Mouse (Mus musculus): ENCODE data around the gene Tnpo3. TPM values are rescaled to one million over a fixed set of nuclear protein-coding genes. Genes with fewer than 3 reads are reported as not detected.
"Not testable (repeated sequence)": the region's sequence is repeated elsewhere in the genome, so short reads cannot be mapped to it uniquely, and the experiment has no call there.

Gene Tnpo3
- total RNA-seq, 2 experiments from 2014 or later, result 68.5 to 69.5 TPM

- no peak for DNase-seq (ENCODE audit: low spot score in 2 of 2)
- intact Hi-C loops (cut with DNase I), result no loop called here
Measured at GRCm38 (mm10) chr6:29623857-29624256, 14.2 kb upstream of the Tnpo3 start.

- intact Hi-C loops (cut with DNase I), result no loop called here
- no peak for DNase-seq (ENCODE audit: low spot score in 2 of 2)
Measured at GRCm38 (mm10) chr6:29622273-29622672, 12.6 kb upstream of the Tnpo3 start.

GRCm38 (mm10) chr6:29620840-29621543, 11.3 kb upstream of the Tnpo3 start:
- no peak for DNase-seq (ENCODE audit: low spot score in 2 of 2)
- intact Hi-C loops (cut with DNase I), result no loop called here

GRCm38 (mm10) chr6:29620176-29620575, 10.5 kb upstream of the Tnpo3 start:
- peak in 1 of 2 experiments; percentile 3 for DNase-seq (ENCODE audit: low spot score in 2 of 2)
- intact Hi-C loops (cut with DNase I), result no loop called here

- intact Hi-C loops (cut with DNase I); DNase-seq (ENCODE audit: low spot score in 2 of 2): not testable (repeated sequence)
Measured at GRCm38 (mm10) chr6:29610020-29610640, 443 bp upstream of the Tnpo3 start.

- no peak for DNase-seq (ENCODE audit: low spot score in 2 of 2)
- intact Hi-C loops (cut with DNase I), result no loop called here
Measured at GRCm38 (mm10) chr6:29600188-29600587, 9.5 kb downstream of the Tnpo3 start.

GRCm38 (mm10) chr6:29595656-29596055, 14.0 kb downstream of the Tnpo3 start:
- DNase-seq (ENCODE audit: low spot score in 2 of 2), result no peak
- intact Hi-C loops (cut with DNase I), result no loop called here

GRCm38 (mm10) chr6:29581202-29581601, 28.5 kb downstream of the Tnpo3 start:
- intact Hi-C loops (cut with DNase I), result loop anchor here (5.0 kb wide), 1 partner anchor 34 kb away; no protein-coding TSS in a partner anchor
- no peak for DNase-seq (ENCODE audit: low spot score in 2 of 2)

- DNase-seq (ENCODE audit: low spot score in 2 of 2), result no peak
- intact Hi-C loops (cut with DNase I), result loop anchor here (5.0 kb wide), 1 partner anchor 33 kb away; no protein-coding TSS in a partner anchor
Measured at GRCm38 (mm10) chr6:29580770-29581169, 28.9 kb downstream of the Tnpo3 start.

GRCm38 (mm10) chr6:29576388-29576787, 33.3 kb downstream of the Tnpo3 start:
- DNase-seq (ENCODE audit: low spot score in 2 of 2); intact Hi-C loops (cut with DNase I): not testable (repeated sequence)

GRCm38 (mm10) chr6:29557112-29557511, 52.6 kb downstream of the Tnpo3 start:
- intact Hi-C loops (cut with DNase I), result no loop called here

GRCm38 (mm10) chr6:29552526-29552925, 57.2 kb downstream of the Tnpo3 start:
- intact Hi-C loops (cut with DNase I), result no loop called here
- no peak for DNase-seq (ENCODE audit: low spot score in 2 of 2)

More at GRCm38 (mm10) chr6:29557112-29557511, 52.6 kb downstream of the Tnpo3 start:
- no peak for DNase-seq (ENCODE audit: low spot score in 2 of 2)

GRCm38 (mm10) chr6:29548086-29548485, 61.6 kb downstream of the Tnpo3 start:
- intact Hi-C loops (cut with DNase I), result loop anchor here (5.0 kb wide), 1 partner anchor 34 kb away; no protein-coding TSS in a partner anchor
- DNase-seq (ENCODE audit: low spot score in 2 of 2), result no peak

GRCm38 (mm10) chr6:29547582-29547981, 62.1 kb downstream of the Tnpo3 start:
- intact Hi-C loops (cut with DNase I), result loop anchor here (5.0 kb wide), 1 partner anchor 35 kb away; no protein-coding TSS in a partner anchor
- DNase-seq (ENCODE audit: low spot score in 2 of 2), result no peak

- no peak for DNase-seq (ENCODE audit: low spot score in 2 of 2)
- intact Hi-C loops (cut with DNase I), result loop anchor here (5.0 kb wide), 1 partner anchor 37 kb away; no protein-coding TSS in a partner anchor
Measured at GRCm38 (mm10) chr6:29545611-29546010, 64.1 kb downstream of the Tnpo3 start.

- no peak for DNase-seq (ENCODE audit: low spot score in 2 of 2)
- intact Hi-C loops (cut with DNase I), result no loop called here
Measured at GRCm38 (mm10) chr6:29540956-29541355, 68.7 kb downstream of the Tnpo3 start.

GRCm38 (mm10) chr6:29540223-29540622, 69.5 kb downstream of the Tnpo3 start:
- intact Hi-C loops (cut with DNase I), result no loop called here
- no peak for DNase-seq (ENCODE audit: low spot score in 2 of 2)

- intact Hi-C loops (cut with DNase I), result loop anchor here (5.0 kb wide), 1 partner anchor 147 kb away; no protein-coding TSS in a partner anchor
- DNase-seq (ENCODE audit: low spot score in 2 of 2), result no peak
Measured at GRCm38 (mm10) chr6:29539502-29539901, 70.2 kb downstream of the Tnpo3 start.

- intact Hi-C loops (cut with DNase I), result loop anchor here (5.0 kb wide), 1 partner anchor 145 kb away; no protein-coding TSS in a partner anchor
- no peak for DNase-seq (ENCODE audit: low spot score in 2 of 2)
Measured at GRCm38 (mm10) chr6:29537221-29537620, 72.5 kb downstream of the Tnpo3 start.

GRCm38 (mm10) chr6:29536651-29537193, 73.0 kb downstream of the Tnpo3 start:
- intact Hi-C loops (cut with DNase I), result loop anchor here (5.0 kb wide), 1 partner anchor 144 kb away; no protein-coding TSS in a partner anchor
- DNase-seq (ENCODE audit: low spot score in 2 of 2), result peak in 1 of 2 experiments; percentile 38

Measured in left cerebral cortex, postnatal 25 days (tissue).